Mouse (Mus musculus) myocyte (in vitro differentiated cells): ENCODE measurements around the gene Otud3. TPM values are rescaled to one million over a fixed set of nuclear protein-coding genes. Genes with fewer than 3 reads are reported as not detected.
"Not testable (repeated sequence)": the region's sequence is repeated elsewhere in the genome, so short reads cannot be mapped to it uniquely, and the experiment has no call there.

ENCODE experiments used
- H3K27me3 ChIP-seq: one replicate; pipeline ENCODE4 v1.6.1; 2011; ENCODE audit not compliant: control insufficient read depth, insufficient read depth, insufficient read length
- H3K36me3 ChIP-seq: one replicate; pipeline ENCODE4 v1.6.1; 2011; ENCODE audit not compliant: control insufficient read depth, insufficient read depth
- H3K4me2 ChIP-seq: one replicate; pipeline ENCODE4 v1.6.1; 2011; ENCODE audit warnings: low read depth, control low read depth
- H3K4me3 ChIP-seq: one replicate; pipeline ENCODE4 v1.5.1; 2011; ENCODE audit warnings: mild to moderate bottlenecking, control low read depth, moderate library complexity
- H3K79me2 ChIP-seq: one replicate; pipeline ENCODE4 v1.6.1; 2011; ENCODE audit not compliant: control insufficient read depth, insufficient read depth
- H3ac ChIP-seq: one replicate; pipeline ENCODE4 v1.6.1; 2011; ENCODE audit not compliant: control insufficient read depth, insufficient read length
- CEBPB ChIP-seq: IDR thresholded peaks from 2 replicates; pipeline ENCODE4 v1.6.1; 2011; ENCODE audit warnings: mild to moderate bottlenecking, moderate library complexity; ENCODE audit not compliant: poor library complexity, insufficient read depth, severe bottlenecking
- E2F4 ChIP-seq: IDR thresholded peaks from one replicate; pipeline ENCODE4 v1.6.1; 2011; ENCODE audit warnings: mild to moderate bottlenecking, control low read depth, moderate library complexity; ENCODE audit not compliant: insufficient read depth
- MAX ChIP-seq: IDR thresholded peaks from one replicate; pipeline ENCODE4 v1.6.1; 2011; ENCODE audit warnings: low read depth, mild to moderate bottlenecking, control low read depth
- MYOD1 ChIP-seq, 3 experiments: IDR thresholded peaks; one replicate each; pipeline ENCODE4 v1.6.1; 2011; ENCODE audit warnings: control low read depth in 2 of 3, low read depth in 2 of 3, mild to moderate bottlenecking in 2 of 3, moderate library complexity in 1 of 3; ENCODE audit not compliant: insufficient read length in 2 of 3, control insufficient read depth in 1 of 3
- MYOG ChIP-seq, 3 experiments: IDR thresholded peaks; one replicate each; pipeline ENCODE4 v1.6.1; 2011; ENCODE audit warnings: control low read depth in 2 of 3, low read depth in 2 of 3, mild to moderate bottlenecking in 2 of 3; ENCODE audit not compliant: insufficient read length in 2 of 3, control insufficient read depth in 1 of 3, insufficient read depth in 1 of 3
- POLR2A ChIP-seq: IDR thresholded peaks from one replicate; pipeline ENCODE4 v1.6.1; 2011; ENCODE audit warnings: low read depth, mild to moderate bottlenecking, control low read depth, moderate library complexity; ENCODE audit not compliant: insufficient read length
- POLR2AphosphoS2 ChIP-seq: IDR thresholded peaks from one replicate; pipeline ENCODE4 v1.6.1; 2011; ENCODE audit warnings: low read depth, control low read depth; ENCODE audit not compliant: insufficient read length
- REST ChIP-seq: IDR thresholded peaks from one replicate; pipeline ENCODE4 v1.6.1; 2011; ENCODE audit warnings: mild to moderate bottlenecking, control low read depth, moderate library complexity; ENCODE audit not compliant: insufficient read depth, insufficient read length
- SRF ChIP-seq: IDR thresholded peaks from one replicate; pipeline ENCODE4 v1.6.1; 2011; ENCODE audit warnings: low read depth; ENCODE audit not compliant: control insufficient read depth, insufficient read length
- TCF12 ChIP-seq: IDR thresholded peaks from one replicate; pipeline ENCODE4 v1.6.1; 2011; ENCODE audit warnings: mild to moderate bottlenecking, control low read depth; ENCODE audit not compliant: poor library complexity, insufficient read depth, severe bottlenecking
- TCF3 ChIP-seq: IDR thresholded peaks from one replicate; pipeline ENCODE4 v1.6.1; 2011; ENCODE audit warnings: low read depth, control low read depth; ENCODE audit not compliant: insufficient read length
- USF1 ChIP-seq: IDR thresholded peaks from one replicate; pipeline ENCODE4 v1.6.1; 2011; ENCODE audit warnings: low read depth, mild to moderate bottlenecking, control low read depth, moderate library complexity
- polyA plus RNA-seq: library from polyadenylated mRNA; unstranded; fragments of >200 nt; fragmentation: generic; extraction: Trizol; gene quantifications from one replicate; pipeline ENCODE4 v1.2.1, GENCODE M21; 2012; ENCODE audit warnings: missing spikeins

Otud3 gene
- polyA plus RNA-seq, 1 experiment, result 12.5 TPM

- TF ChIP-seq MYOG (IDR thresholded peaks at IDR 0.05; ENCODE audit: control insufficient read depth in 1 of 3, insufficient read depth in 1 of 3, insufficient read length in 2 of 3, low read depth in 2 of 3), result peak in 1 of 3 experiments; percentile 46
- no peak for TF ChIP-seq POLR2A
- TF ChIP-seq USF1, result no peak
- no peak for TF ChIP-seq E2F4
- TF ChIP-seq MYOD1 (IDR thresholded peaks at IDR 0.05; ENCODE audit: control insufficient read depth in 1 of 3, insufficient read length in 2 of 3, low read depth in 2 of 3), result no peak
- TF ChIP-seq MAX, result no peak
- TF ChIP-seq REST, result no peak
- no peak for TF ChIP-seq POLR2AphosphoS2
- no peak for TF ChIP-seq SRF
- Histone ChIP-seq H3K4me2 (no peak overlapping the region), H3K4me3 (no peak overlapping the region), H3ac (no peak overlapping the region), H3K36me3 (peaks cover 11% of the 10 kb centered on the region), H3K79me2 (no peaks in the 10 kb centered on the region), H3K27me3 (no peaks in the 10 kb centered on the region)
These were observed 14.4 kb downstream of the Otud3 start for GRCm38 (mm10) chr4:138899361-138899760.

GRCm38 (mm10) chr4:138893789-138894188 lies 20.0 kb downstream of the Otud3 start:
- not testable (repeated sequence) for H3K4me2 ChIP-seq, H3K36me3 ChIP-seq, H3K79me2 ChIP-seq, H3ac ChIP-seq, H3K4me3 ChIP-seq, H3K27me3 ChIP-seq

- H3K4me3 ChIP-seq, result no peak overlapping the region
- peaks cover 1% of the 10 kb centered on the region for H3K36me3 ChIP-seq
- H3K27me3 ChIP-seq, result no peaks in the 10 kb centered on the region
- H3K4me2 ChIP-seq, result no peak overlapping the region
- H3ac ChIP-seq, result no peak overlapping the region
- H3K79me2 ChIP-seq, result no peaks in the 10 kb centered on the region
- TF ChIP-seq USF1 (no peak), MYOG (IDR thresholded peaks at IDR 0.05; ENCODE audit: control insufficient read depth in 1 of 3, insufficient read depth in 1 of 3, insufficient read length in 2 of 3, low read depth in 2 of 3) (no peak), MYOD1 (IDR thresholded peaks at IDR 0.05; ENCODE audit: control insufficient read depth in 1 of 3, insufficient read length in 2 of 3, low read depth in 2 of 3) (no peak), POLR2A (no peak), TCF12 (no peak), E2F4 (no peak), CEBPB (no peak), REST (no peak), TCF3 (no peak)
These were observed 21.1 kb downstream of the Otud3 start for GRCm38 (mm10) chr4:138892655-138893054.

GRCm38 (mm10) chr4:138889635-138890034 lies 24.1 kb downstream of the Otud3 start:
- Histone ChIP-seq H3K4me3 (no peak overlapping the region), H3K79me2 (no peaks in the 10 kb centered on the region), H3K27me3 (no peaks in the 10 kb centered on the region), H3K4me2 (no peak overlapping the region), H3ac (no peak overlapping the region), H3K36me3 (no peaks in the 10 kb centered on the region)
- no peak for TF ChIP-seq TCF3
- no peak for TF ChIP-seq SRF
- no peak for TF ChIP-seq POLR2AphosphoS2
- TF ChIP-seq MYOD1 (IDR thresholded peaks at IDR 0.05; ENCODE audit: control insufficient read depth in 1 of 3, insufficient read length in 2 of 3, low read depth in 2 of 3), result no peak
- TF ChIP-seq E2F4, result no peak
- no peak for TF ChIP-seq MYOG (IDR thresholded peaks at IDR 0.05; ENCODE audit: control insufficient read depth in 1 of 3, insufficient read depth in 1 of 3, insufficient read length in 2 of 3, low read depth in 2 of 3)
- no peak for TF ChIP-seq POLR2A
- no peak for TF ChIP-seq TCF12
- no peak for TF ChIP-seq USF1
- no peak for TF ChIP-seq CEBPB
- no peak for TF ChIP-seq REST

GRCm38 (mm10) chr4:138889165-138889564 lies 24.6 kb downstream of the Otud3 start:
- no peak overlapping the region for H3ac ChIP-seq
- no peak overlapping the region for H3K4me3 ChIP-seq
- no peaks in the 10 kb centered on the region for H3K79me2 ChIP-seq
- TF ChIP-seq POLR2A (no peak), MYOG (IDR thresholded peaks at IDR 0.05; ENCODE audit: control insufficient read depth in 1 of 3, insufficient read depth in 1 of 3, insufficient read length in 2 of 3, low read depth in 2 of 3) (no peak), E2F4 (no peak), CEBPB (no peak), MYOD1 (IDR thresholded peaks at IDR 0.05; ENCODE audit: control insufficient read depth in 1 of 3, insufficient read length in 2 of 3, low read depth in 2 of 3) (no peak), POLR2AphosphoS2 (no peak), TCF3 (no peak), SRF (no peak), MAX (no peak), TCF12 (no peak), REST (no peak), USF1 (no peak)
- H3K27me3 ChIP-seq, result no peaks in the 10 kb centered on the region
- no peaks in the 10 kb centered on the region for H3K36me3 ChIP-seq
- H3K4me2 ChIP-seq, result no peak overlapping the region
